Mouse (Mus musculus): ENCODE data around the gene Olfr918. TPM values are rescaled to one million over a fixed set of nuclear protein-coding genes. Genes with fewer than 3 reads are reported as not detected.

Olfr918 gene
- polyA plus RNA-seq, 1 experiment from 2014 or later = not detected

Other genes starting within 250 kb of the Olfr918 start
- not detected in 2 replicates for gene Olfr901, start 245.1 kb downstream of the Olfr918 start, polyA plus RNA-seq (2014; fragmentation: Nextera tagmentation; extraction: Ambion mirVana)
- not detected in 2 replicates for gene Olfr902, start 226.9 kb downstream of the Olfr918 start, polyA plus RNA-seq (2014; fragmentation: Nextera tagmentation; extraction: Ambion mirVana)
- not detected in 2 replicates for gene Olfr904, start 211.5 kb downstream of the Olfr918 start, polyA plus RNA-seq (2014; fragmentation: Nextera tagmentation; extraction: Ambion mirVana)
- not detected in 2 replicates for gene Olfr905, start 203.5 kb downstream of the Olfr918 start, polyA plus RNA-seq (2014; fragmentation: Nextera tagmentation; extraction: Ambion mirVana)
- not detected in 2 replicates for gene Olfr906, start 187.5 kb downstream of the Olfr918 start, polyA plus RNA-seq (2014; fragmentation: Nextera tagmentation; extraction: Ambion mirVana)
- gene Olfr907, start 178.8 kb downstream of the Olfr918 start, polyA plus RNA-seq (2014; fragmentation: Nextera tagmentation; extraction: Ambion mirVana) = not detected in 2 replicates
- not detected in 2 replicates for gene Olfr911-ps1, start 153.0 kb downstream of the Olfr918 start, polyA plus RNA-seq (2014; fragmentation: Nextera tagmentation; extraction: Ambion mirVana)
- not detected in 2 replicates for gene Olfr910, start 136.8 kb downstream of the Olfr918 start, polyA plus RNA-seq (2014; fragmentation: Nextera tagmentation; extraction: Ambion mirVana)
- gene Olfr912, start 94.4 kb downstream of the Olfr918 start, polyA plus RNA-seq (2014; fragmentation: Nextera tagmentation; extraction: Ambion mirVana) = not detected in 2 replicates
- not detected in 2 replicates for gene Olfr913, start 81.8 kb downstream of the Olfr918 start, polyA plus RNA-seq (2014; fragmentation: Nextera tagmentation; extraction: Ambion mirVana)
- gene Olfr914, start 69.5 kb downstream of the Olfr918 start, polyA plus RNA-seq (2014; fragmentation: Nextera tagmentation; extraction: Ambion mirVana) = not detected in 2 replicates
- gene Olfr916, start 14.7 kb downstream of the Olfr918 start, polyA plus RNA-seq (2014; fragmentation: Nextera tagmentation; extraction: Ambion mirVana) = not detected in 2 replicates
- gene Olfr917, start 8.8 kb downstream of the Olfr918 start, polyA plus RNA-seq (2014; fragmentation: Nextera tagmentation; extraction: Ambion mirVana) = not detected in 2 replicates
- gene Olfr919, start 29.1 kb upstream of the Olfr918 start, polyA plus RNA-seq (2014; fragmentation: Nextera tagmentation; extraction: Ambion mirVana) = not detected in 2 replicates
- 3.6 and 7.2 TPM in 2 replicates for gene Vwa5a, start 43.7 kb upstream of the Olfr918 start, polyA plus RNA-seq (2014; fragmentation: Nextera tagmentation; extraction: Ambion mirVana)
- gene Olfr920, start 77.7 kb upstream of the Olfr918 start, polyA plus RNA-seq (2014; fragmentation: Nextera tagmentation; extraction: Ambion mirVana) = not detected in 2 replicates
- gene Olfr921, start 98.5 kb upstream of the Olfr918 start, polyA plus RNA-seq (2014; fragmentation: Nextera tagmentation; extraction: Ambion mirVana) = not detected in 2 replicates
- not detected in 2 replicates for gene Olfr922, start 140.0 kb upstream of the Olfr918 start, polyA plus RNA-seq (2014; fragmentation: Nextera tagmentation; extraction: Ambion mirVana)
- not detected in 2 replicates for gene Olfr923, start 151.9 kb upstream of the Olfr918 start, polyA plus RNA-seq (2014; fragmentation: Nextera tagmentation; extraction: Ambion mirVana)
- gene Olfr924, start 169.8 kb upstream of the Olfr918 start, polyA plus RNA-seq (2014; fragmentation: Nextera tagmentation; extraction: Ambion mirVana) = not detected in 2 replicates
- not detected in 2 replicates for gene Olfr26, start 180.5 kb upstream of the Olfr918 start, polyA plus RNA-seq (2014; fragmentation: Nextera tagmentation; extraction: Ambion mirVana)
- not detected in 2 replicates for gene Olfr926, start 202.5 kb upstream of the Olfr918 start, polyA plus RNA-seq (2014; fragmentation: Nextera tagmentation; extraction: Ambion mirVana)